Comparison of ENCODE assay signal across 20 mouse cellular contexts in the genomic region with DNA sequence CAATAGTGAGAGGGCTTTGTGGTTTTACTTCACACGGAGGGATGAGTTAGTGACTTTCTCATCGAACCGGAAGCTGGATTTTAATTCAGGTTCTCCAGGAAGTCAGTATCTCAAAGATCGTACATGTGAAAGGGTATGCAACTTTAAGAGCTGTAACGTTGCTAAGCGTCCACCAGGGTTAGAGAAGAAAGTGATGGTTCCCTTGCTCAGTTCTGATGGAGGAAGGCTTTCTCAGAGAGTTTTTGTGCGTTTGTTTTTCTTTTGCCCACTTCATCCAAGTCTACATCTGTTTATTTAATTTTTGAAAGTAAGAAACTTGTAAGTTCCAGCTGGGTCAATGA. TPM values are rescaled to one million over a fixed set of nuclear protein-coding genes. Genes with fewer than 3 reads are reported as not detected.
DNase-seq lines count a peak whose midpoint lies in the region; ATAC-seq and TF ChIP-seq lines count a peak whose summit lies in the region.
"Had no signal": no experiment of that assay in that cellular context is flagged by ENCODE, and none has a peak within 500 bp of the region (broad histone marks: within the 10 kb centered on the region; RNA-seq: fewer than 3 reads in every experiment).

No protein-coding gene starts in this region.

- ATAC-seq in kidney, postnatal 0 days (replicated peaks; ENCODE audit: low FRiP score, low read depth) = no peak
- ATAC-seq in CD4-positive, CD25-positive, alpha-beta regulatory T cell, adult 4 months = peak; percentile 53
- ATAC-seq: hindbrain, postnatal 0 days; midbrain, embryonic 16.5 days had no signal

- peak; percentile 14; the same call in 1 of the 2 replicates for TF ChIP-seq CTCF in kidney, postnatal 0 days (IDR thresholded peaks at IDR 0.05; ENCODE audit: low read depth)

- H3K9ac ChIP-seq in kidney, postnatal 0 days (ENCODE audit: low read depth, low read length) = no peak overlapping the region
- H3K9ac ChIP-seq: embryonic facial prominence, embryonic 12.5 days; heart, embryonic 13.5 days had no signal

- WGBS in kidney, postnatal 0 days = 58% methylated on average over 7 of the region's 7 CpGs

- no peaks in the 10 kb centered on the region for H3K36me3 ChIP-seq in kidney, postnatal 0 days (ENCODE audit: insufficient read depth, low read length)
- H3K36me3 ChIP-seq: embryonic facial prominence, embryonic 12.5 days; heart, embryonic 13.5 days had no signal

- peak overlapping the region; percentile 76 for H3K27ac ChIP-seq in kidney, postnatal 0 days
- H3K27ac ChIP-seq: embryonic facial prominence, embryonic 12.5 days; heart, embryonic 13.5 days; hindbrain, postnatal 0 days had no signal

- no peaks in the 10 kb centered on the region for H3K4me1 ChIP-seq in kidney, postnatal 0 days (replicated peaks; ENCODE audit: insufficient read depth, low read length)

- H3K9me3 ChIP-seq in kidney, postnatal 0 days (replicated peaks; ENCODE audit: low read length) = no peaks in the 10 kb centered on the region
- H3K9me3 ChIP-seq: embryonic facial prominence, embryonic 12.5 days had no signal

- H3K4me2 ChIP-seq in kidney, postnatal 0 days (ENCODE audit: low read length) = peak overlapping the region; percentile 61; the same call in 1 of the 2 replicates
- H3K4me2 ChIP-seq: embryonic facial prominence, embryonic 12.5 days; heart, embryonic 13.5 days had no signal

- H3K27me3 ChIP-seq in kidney, postnatal 0 days (ENCODE audit: insufficient read depth, low read length) = peaks cover 13% of the 10 kb centered on the region; the same call in 1 of the 2 replicates

- no peak for DNase-seq in kidney, postnatal 0 days (ENCODE audit: low spot score)
- no peak for DNase-seq in kidney, postnatal 4 days
- DNase-seq in CD4-positive helper T cell, adult 2 months (ENCODE audit: low read depth, low spot score) = peak; percentile 29
- peak; percentile 49 for DNase-seq in induced T-regulatory cell, adult 2 months (ENCODE audit: low read depth)
- DNase-seq in urinary bladder, postnatal 14 days (ENCODE audit: low spot score) = no peak
- no peak for DNase-seq in gastrocnemius, adult 18-20 months (ENCODE audit: low spot score)
- no peak for DNase-seq in spleen, adult 18-20 months
- DNase-seq: adrenal gland, postnatal 10 days; cerebellum, adult 11-12 months; thymus, postnatal 36 days had no signal

- no peak overlapping the region for H3K4me3 ChIP-seq in kidney, postnatal 0 days (replicated peaks; ENCODE audit: low read depth, low read length)
- H3K4me3 ChIP-seq: embryonic facial prominence, embryonic 12.5 days; heart, embryonic 13.5 days had no signal

RNA-seq across cellular contexts. Expression of a gene that starts 3.8 kb away (rescaled TPM):
- polyA plus RNA-seq in kidney, postnatal 0 days (2015; fragmentation: Nextera tagmentation; extraction: Ambion mirVana) = 140 and 145 TPM in 2 replicates
- polyA plus RNA-seq in CD4-positive, CD25-positive, alpha-beta regulatory T cell, adult 4 months (2017; shearing (Covaris generic)) = not detected
- not detected for total RNA-seq in gastrocnemius, adult 18-20 months (2021)
- total RNA-seq: adrenal gland, postnatal 10 days had no signal
- polyA plus RNA-seq: testis, adult 2 months had no signal

RNA-seq across cellular contexts. Expression of a gene that starts 40.1 kb away (rescaled TPM):
- polyA plus RNA-seq in kidney, postnatal 0 days (2015; fragmentation: Nextera tagmentation; extraction: Ambion mirVana) = 0.06 TPM in 1 of 2 replicates, not detected in the other
- 1 to 10 TPM in 1 of 2 experiments, under 1 TPM in 1; 0.32 to 1.4 TPM for polyA plus RNA-seq in CD4-positive, CD25-positive, alpha-beta regulatory T cell, adult 4 months (2017; shearing (Covaris generic))
- total RNA-seq in gastrocnemius, adult 18-20 months (2021) = not detected
- total RNA-seq: gastrocnemius, postnatal 4 days; hematopoietic stem cell, adult 5-6 weeks had no signal
- polyA plus RNA-seq: embryonic facial prominence, embryonic 12.5 days; heart, embryonic 13.5 days; limb, embryonic 14.5 days; midbrain, embryonic 16.5 days; neural tube, embryonic 11.5 days; testis, adult 2 months had no signal

Comparison
In these comparisons a context has a peak if more than half of its experiments do, and no peak if none do; other contexts are left out.
1. DNase-seq: peak in CD4-positive helper T cell, adult 2 months (single experiment) and induced T-regulatory cell, adult 2 months (single experiment); none in kidney, postnatal 0 days (single experiment), kidney, postnatal 4 days (0 of 2), urinary bladder, postnatal 14 days (single experiment), gastrocnemius, adult 18-20 months (single experiment) and spleen, adult 18-20 months (0 of 2).
2. RNA of a gene that starts 3.8 kb away (polyA plus RNA-seq): 140 to 145 TPM in kidney, postnatal 0 days; not detected in CD4-positive, CD25-positive, alpha-beta regulatory T cell, adult 4 months; every median in the first group is over 100 times any median in the second.